In the genomic region with DNA sequence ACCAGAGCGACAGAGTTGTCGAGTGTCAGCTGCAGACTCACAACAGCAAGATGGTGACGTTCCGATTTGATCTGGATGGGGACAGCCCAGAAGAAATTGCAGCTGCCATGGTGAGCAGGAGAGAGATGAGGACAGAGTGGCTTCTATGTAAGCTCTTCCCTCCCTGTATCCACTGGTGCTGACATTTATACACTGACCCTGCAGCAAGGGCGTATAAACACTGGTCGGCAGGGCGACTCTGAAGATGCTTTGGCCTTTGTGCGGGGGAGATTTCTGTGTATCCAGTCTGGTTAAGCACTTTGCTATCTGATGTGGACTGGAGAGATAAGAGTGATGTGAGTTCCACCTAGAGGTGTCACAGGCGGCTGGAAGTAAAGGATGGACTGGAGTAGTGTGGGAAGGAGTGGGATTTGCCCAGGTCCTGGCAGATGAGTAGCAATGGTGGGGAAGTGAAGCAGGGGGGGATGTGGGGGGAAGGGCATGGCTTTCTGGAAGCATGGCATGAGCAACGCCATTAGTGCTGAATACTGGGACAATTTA, we compare ENCODE assay signal across 10 mouse cellular contexts. TPM values are rescaled to one million over a fixed set of nuclear protein-coding genes. Genes with fewer than 3 reads are reported as not detected.
DNase-seq lines count a peak whose midpoint lies in the region; ATAC-seq and TF ChIP-seq lines count a peak whose summit lies in the region.
"Had no signal": no experiment of that assay in that cellular context is flagged by ENCODE, and none has a peak within 500 bp of the region (broad histone marks: within the 10 kb centered on the region; RNA-seq: fewer than 3 reads in every experiment).

No protein-coding gene starts in this region.

- no peak for ATAC-seq in heart, embryonic 13.5 days (ENCODE audit: extremely low read depth, insufficient number of reproducible peaks, low FRiP score, low TSS enrichment)
- ATAC-seq in embryonic facial prominence, embryonic 11.5 days (replicated peaks; ENCODE audit: insufficient number of reproducible peaks, low FRiP score, low TSS enrichment, low read depth), result no peak

- no peak overlapping the region for H3K4me3 ChIP-seq in heart, embryonic 13.5 days
- no peak overlapping the region for H3K4me3 ChIP-seq in MEL (ENCODE audit: control insufficient read depth in 1 of 2, insufficient read depth in 1 of 2, low read depth in 2 of 2, low read length in 2 of 2)
- H3K4me3 ChIP-seq in embryonic facial prominence, embryonic 11.5 days (ENCODE audit: low read depth, low read length), result no peak overlapping the region
- no peak overlapping the region for H3K4me3 ChIP-seq in midbrain, embryonic 10.5 days
- H3K4me3 ChIP-seq: neural tube, embryonic 12.5 days had no signal

- no peak overlapping the region for H3K27ac ChIP-seq in heart, embryonic 13.5 days (replicated peaks)
- no peak overlapping the region for H3K27ac ChIP-seq in MEL (ENCODE audit: control insufficient read depth, low read depth, low read length)
- no peak overlapping the region for H3K27ac ChIP-seq in embryonic facial prominence, embryonic 11.5 days (replicated peaks; ENCODE audit: low read depth, low read length)
- H3K27ac ChIP-seq in midbrain, embryonic 10.5 days (replicated peaks), result 0 out of 2 replicates have a peak overlapping the region, but pooled peaks have one; percentile 1
- H3K27ac ChIP-seq: neural tube, embryonic 12.5 days had no signal

- no peak for TF ChIP-seq RAD21 in MEL (IDR thresholded peaks at IDR 0.05; ENCODE audit: low read depth, low read length)

- no peak for DNase-seq in heart, postnatal 36 days
- peak; percentile 47 for DNase-seq in MEL (ENCODE audit: low read depth, low spot score)
- peak; percentile 43 for DNase-seq in embryonic facial prominence, embryonic 11.5 days (ENCODE audit: low spot score)
- DNase-seq in midbrain, embryonic 10.5 days (ENCODE audit: low spot score), result peak; percentile 26
- no peak for DNase-seq in layer of hippocampus, adult 9-11 months
- DNase-seq in urinary bladder, postnatal 36 days (ENCODE audit: low spot score in 2 of 2), result no peak
- DNase-seq in Muller cell, postnatal 12 days (ENCODE audit: inconsistent ontology term), result no peak

- no peak for TF ChIP-seq POLR2A in MEL (IDR thresholded peaks at IDR 0.05; ENCODE audit: control insufficient read depth in 1 of 2, insufficient read depth in 1 of 2, low read depth in 1 of 2, low read length in 2 of 2, poor library complexity in 1 of 2)

- intact Hi-C loops in heart, postnatal 36 days (cut with DNase I), result no loop called here

- no peak overlapping the region for H3K9ac ChIP-seq in heart, embryonic 13.5 days
- no peak overlapping the region for H3K9ac ChIP-seq in MEL (ENCODE audit: control insufficient read depth, low read depth, low read length, poor library complexity, severe bottlenecking)
- no peak overlapping the region for H3K9ac ChIP-seq in embryonic facial prominence, embryonic 11.5 days (replicated peaks; ENCODE audit: low read length)
- H3K9ac ChIP-seq: neural tube, embryonic 12.5 days had no signal

- no peaks in the 10 kb centered on the region for H3K79me2 ChIP-seq in MEL (ENCODE audit: control insufficient read depth, insufficient read depth, low read length, poor library complexity)

- no peaks in the 10 kb centered on the region for H3K9me3 ChIP-seq in heart, embryonic 13.5 days
- no peaks in the 10 kb centered on the region for H3K9me3 ChIP-seq in MEL (replicated peaks; ENCODE audit: insufficient read depth, low read length)
- no peaks in the 10 kb centered on the region for H3K9me3 ChIP-seq in embryonic facial prominence, embryonic 11.5 days (replicated peaks; ENCODE audit: control insufficient read depth, low read length)
- no peaks in the 10 kb centered on the region for H3K9me3 ChIP-seq in midbrain, embryonic 10.5 days (replicated peaks)
- H3K9me3 ChIP-seq: neural tube, embryonic 12.5 days had no signal

- H3K27me3 ChIP-seq in heart, embryonic 13.5 days (replicated peaks), result peaks cover 35% of the 10 kb centered on the region
- no peaks in the 10 kb centered on the region for H3K27me3 ChIP-seq in MEL (ENCODE audit: control insufficient read depth in 1 of 2, insufficient read depth in 2 of 2, low read length in 2 of 2)
- H3K27me3 ChIP-seq in embryonic facial prominence, embryonic 11.5 days (ENCODE audit: control insufficient read depth, insufficient read depth, low read length), result peaks cover 8% of the 10 kb centered on the region
- peaks cover 45% of the 10 kb centered on the region for H3K27me3 ChIP-seq in midbrain, embryonic 10.5 days (ENCODE audit: low read depth, poor library complexity, severe bottlenecking)

- H3K4me1 ChIP-seq in heart, embryonic 13.5 days, result peaks cover 23% of the 10 kb centered on the region
- peaks cover 0 to 9% of the 10 kb centered on the region in 2 experiments; a peak in 1 of 4 replicates for H3K4me1 ChIP-seq in MEL (ENCODE audit: control insufficient read depth in 1 of 2, insufficient read depth in 2 of 2, low read length in 2 of 2)
- peaks cover 5% of the 10 kb centered on the region for H3K4me1 ChIP-seq in embryonic facial prominence, embryonic 11.5 days (ENCODE audit: control insufficient read depth, insufficient read depth, low read length)
- H3K4me1 ChIP-seq in midbrain, embryonic 10.5 days, result peaks cover 27% of the 10 kb centered on the region

- peak; percentile 4 to 10; a peak in 1 of 4 replicates for TF ChIP-seq EP300 in MEL (IDR thresholded peaks at IDR 0.05; ENCODE audit: low read depth in 1 of 2, low read length in 2 of 2)

- TF ChIP-seq CTCF in MEL (IDR thresholded peaks at IDR 0.05 in 2 of 3, conservative IDR thresholded peaks at IDR 0.05 in 1 of 3; ENCODE audit: control insufficient read depth in 1 of 3, insufficient read depth in 1 of 3, low read depth in 2 of 3, low read length in 3 of 3, poor library complexity in 1 of 3, severe bottlenecking in 1 of 3), result no peak

- WGBS in heart, embryonic 13.5 days, result 15% methylated on average over 10 of the region's 10 CpGs
- WGBS in embryonic facial prominence, embryonic 11.5 days, result 27% methylated on average over 10 of the region's 10 CpGs
- WGBS in midbrain, embryonic 10.5 days, result 32% methylated on average over 10 of the region's 10 CpGs

- H3K36me3 ChIP-seq in heart, embryonic 13.5 days, result peaks cover 10% of the 10 kb centered on the region; the same call in 1 of the 2 replicates
- no peaks in the 10 kb centered on the region; a peak in 1 of 4 replicates for H3K36me3 ChIP-seq in MEL (ENCODE audit: control insufficient read depth in 1 of 2, insufficient read depth in 2 of 2, low read length in 2 of 2)
- no peaks in the 10 kb centered on the region for H3K36me3 ChIP-seq in embryonic facial prominence, embryonic 11.5 days (replicated peaks; ENCODE audit: control insufficient read depth, insufficient read depth, low read depth, low read length)
- no peaks in the 10 kb centered on the region for H3K36me3 ChIP-seq in midbrain, embryonic 10.5 days
- H3K36me3 ChIP-seq: neural tube, embryonic 12.5 days had no signal

- H3K4me2 ChIP-seq in heart, embryonic 13.5 days, result peak overlapping the region; percentile 31
- H3K4me2 ChIP-seq in embryonic facial prominence, embryonic 11.5 days (ENCODE audit: low read depth, low read length), result no peak overlapping the region
- H3K4me2 ChIP-seq: neural tube, embryonic 12.5 days had no signal

RNA-seq across cellular contexts. Expression of a gene that starts 9.2 kb away (rescaled TPM):
- 0.48 and 0.65 TPM in 2 replicates for polyA plus RNA-seq in heart, embryonic 13.5 days (2015; fragmentation: Nextera tagmentation; extraction: Ambion mirVana)
- under 1 TPM; 0.11 to 0.35 TPM for total RNA-seq in heart, postnatal 36 days (2021)
- 2.4 TPM in 2 replicates for total RNA-seq in MEL (2012; rRNA removed)
- polyA plus RNA-seq in MEL (2012; ENCODE audit: insufficient read depth in 1 of 2, insufficient read length in 2 of 2, low read depth in 1 of 2, low replicate concordance in 2 of 2, missing spikeins in 1 of 2), result under 1 TPM in 1 of 2 experiments, not detected in 1; 0.84 TPM
- polyA plus RNA-seq in embryonic facial prominence, embryonic 11.5 days (2014; fragmentation: Nextera tagmentation; extraction: Ambion mirVana), result 1.6 and 1.8 TPM in 2 replicates
- 1.6 and 1.8 TPM in 2 replicates for polyA plus RNA-seq in midbrain, embryonic 10.5 days (2016; fragmentation: Nextera tagmentation; extraction: Ambion mirVana)

RNA-seq across cellular contexts. Expression of a gene that starts 9.3 kb away (rescaled TPM):
- 165 and 171 TPM in 2 replicates for polyA plus RNA-seq in heart, embryonic 13.5 days (2015; fragmentation: Nextera tagmentation; extraction: Ambion mirVana)
- total RNA-seq in heart, postnatal 36 days (2021), result 10 to 100 TPM; 90.1 to 92.7 TPM
- 294 and 325 TPM in 2 replicates for total RNA-seq in MEL (2012; rRNA removed)
- 100 to 1,000 TPM in 1 of 2 experiments, not detected in 1; 120 TPM for polyA plus RNA-seq in MEL (2012; ENCODE audit: insufficient read depth in 1 of 2, insufficient read length in 2 of 2, low read depth in 1 of 2, low replicate concordance in 2 of 2, missing spikeins in 1 of 2)
- 193 and 212 TPM in 2 replicates for polyA plus RNA-seq in embryonic facial prominence, embryonic 11.5 days (2014; fragmentation: Nextera tagmentation; extraction: Ambion mirVana)
- 223 and 228 TPM in 2 replicates for polyA plus RNA-seq in midbrain, embryonic 10.5 days (2016; fragmentation: Nextera tagmentation; extraction: Ambion mirVana)

RNA-seq across cellular contexts. Expression of a gene that starts 9.3 kb away (rescaled TPM):
- polyA plus RNA-seq in heart, embryonic 13.5 days (2015; fragmentation: Nextera tagmentation; extraction: Ambion mirVana), result 7.6 and 8.0 TPM in 2 replicates
- 10 to 100 TPM; 18.5 to 19.8 TPM for total RNA-seq in heart, postnatal 36 days (2021)
- total RNA-seq in MEL (2012; rRNA removed), result 0.72 and 0.92 TPM in 2 replicates
- 1 to 10 TPM in 1 of 2 experiments, not detected in 1; 3.4 TPM for polyA plus RNA-seq in MEL (2012; ENCODE audit: insufficient read depth in 1 of 2, insufficient read length in 2 of 2, low read depth in 1 of 2, low replicate concordance in 2 of 2, missing spikeins in 1 of 2)
- 2.4 and 3.5 TPM in 2 replicates for polyA plus RNA-seq in embryonic facial prominence, embryonic 11.5 days (2014; fragmentation: Nextera tagmentation; extraction: Ambion mirVana)
- polyA plus RNA-seq in midbrain, embryonic 10.5 days (2016; fragmentation: Nextera tagmentation; extraction: Ambion mirVana), result 5.4 and 8.0 TPM in 2 replicates
- total RNA-seq: hematopoietic stem cell, adult 5-6 weeks had no signal

RNA-seq across cellular contexts. Expression of a gene that starts 16.1 kb away (rescaled TPM):
- 98.8 and 111 TPM in 2 replicates for polyA plus RNA-seq in heart, embryonic 13.5 days (2015; fragmentation: Nextera tagmentation; extraction: Ambion mirVana)
- 10 to 100 TPM; 84.6 to 95.8 TPM for total RNA-seq in heart, postnatal 36 days (2021)
- 68.4 and 75.5 TPM in 2 replicates for total RNA-seq in MEL (2012; rRNA removed)
- 100 to 1,000 TPM in 1 of 2 experiments, not detected in 1; 107 TPM for polyA plus RNA-seq in MEL (2012; ENCODE audit: insufficient read depth in 1 of 2, insufficient read length in 2 of 2, low read depth in 1 of 2, low replicate concordance in 2 of 2, missing spikeins in 1 of 2)
- polyA plus RNA-seq in embryonic facial prominence, embryonic 11.5 days (2014; fragmentation: Nextera tagmentation; extraction: Ambion mirVana), result 114 and 117 TPM in 2 replicates
- 137 and 143 TPM in 2 replicates for polyA plus RNA-seq in midbrain, embryonic 10.5 days (2016; fragmentation: Nextera tagmentation; extraction: Ambion mirVana)

RNA-seq across cellular contexts. Expression of a gene that starts 23.8 kb away (rescaled TPM):
- polyA plus RNA-seq in heart, embryonic 13.5 days (2015; fragmentation: Nextera tagmentation; extraction: Ambion mirVana), result 210 and 234 TPM in 2 replicates
- total RNA-seq in heart, postnatal 36 days (2021), result 100 to 1,000 TPM in 1 of 2 experiments, 10 to 100 TPM in 1; 88.9 to 132 TPM
- total RNA-seq in MEL (2012; rRNA removed), result 0.12 TPM in 1 of 2 replicates, not detected in the other
- polyA plus RNA-seq in MEL (2012; ENCODE audit: insufficient read depth in 1 of 2, insufficient read length in 2 of 2, low read depth in 1 of 2, low replicate concordance in 2 of 2, missing spikeins in 1 of 2), result not detected
- 64.8 and 69.3 TPM in 2 replicates for polyA plus RNA-seq in embryonic facial prominence, embryonic 11.5 days (2014; fragmentation: Nextera tagmentation; extraction: Ambion mirVana)
- polyA plus RNA-seq in midbrain, embryonic 10.5 days (2016; fragmentation: Nextera tagmentation; extraction: Ambion mirVana), result 64.7 and 71.5 TPM in 2 replicates
- total RNA-seq: hematopoietic stem cell, adult 5-6 weeks had no signal

Comparison
In these comparisons a context has a peak if more than half of its experiments do, and no peak if none do; other contexts are left out.
1. DNase-seq: peak in MEL (single experiment), embryonic facial prominence, embryonic 11.5 days (single experiment) and midbrain, embryonic 10.5 days (single experiment); none in heart, postnatal 36 days (0 of 2), layer of hippocampus, adult 9-11 months (single experiment), urinary bladder, postnatal 36 days (0 of 2) and Muller cell, postnatal 12 days (single experiment).